ENCODE assay signal across 9 mouse cellular contexts in the genomic region with DNA sequence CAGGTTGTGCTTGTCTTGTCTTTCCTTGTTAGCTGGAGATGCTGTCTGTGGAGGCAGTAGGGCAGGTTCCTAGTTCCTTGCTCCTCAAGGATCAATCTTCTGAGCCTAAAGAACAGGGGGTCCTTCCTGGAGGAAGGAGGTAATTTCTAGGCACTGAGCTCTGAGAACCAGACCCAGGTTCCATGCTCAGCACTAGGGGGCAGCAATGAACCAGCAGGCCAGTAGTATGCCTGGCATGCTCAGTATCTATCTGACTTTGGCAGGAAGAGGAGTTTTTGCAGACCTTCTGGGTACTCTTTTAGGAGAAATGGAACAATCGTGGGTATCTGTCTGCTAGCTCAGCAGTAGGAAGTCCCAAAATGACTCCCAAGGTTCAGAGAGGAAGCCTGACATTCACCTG. TPM values are rescaled to one million over a fixed set of nuclear protein-coding genes. Genes with fewer than 3 reads are reported as not detected.
DNase-seq lines count a peak whose midpoint lies in the region; ATAC-seq lines count a peak whose summit lies in the region.
"Had no signal": no experiment of that assay in that cellular context is flagged by ENCODE, and none has a peak within 500 bp of the region (broad histone marks: within the 10 kb centered on the region; RNA-seq: fewer than 3 reads in every experiment).

No protein-coding gene starts in this region.

- peak; percentile 60; the same call in 1 of the 2 replicates for ATAC-seq in hindbrain, embryonic 13.5 days (ENCODE audit: low FRiP score)
- no peak for ATAC-seq in inflammation-experienced regulatory T-cells, adult 6 months

- H3K9me3 ChIP-seq in hindbrain, embryonic 13.5 days = no peaks in the 10 kb centered on the region
- H3K9me3 ChIP-seq: megakaryocyte, embryonic 14.5 days had no signal

- H3K9ac ChIP-seq in hindbrain, embryonic 13.5 days = no peak overlapping the region

- H3K4me3 ChIP-seq in hindbrain, embryonic 13.5 days = no peak overlapping the region
- H3K4me3 ChIP-seq: megakaryocyte, embryonic 14.5 days had no signal

- peaks cover 10% of the 10 kb centered on the region; the same call in 1 of the 2 replicates for H3K36me3 ChIP-seq in hindbrain, embryonic 13.5 days

- 13% methylated on average over 1 of the region's 1 CpGs for WGBS in hindbrain, embryonic 13.5 days

- peaks cover 18% of the 10 kb centered on the region for H3K4me1 ChIP-seq in hindbrain, embryonic 13.5 days (replicated peaks)

- no peaks in the 10 kb centered on the region for H3K27me3 ChIP-seq in hindbrain, embryonic 13.5 days
- H3K27me3 ChIP-seq: megakaryocyte, embryonic 14.5 days had no signal

- H3K4me2 ChIP-seq in hindbrain, embryonic 13.5 days = no peak overlapping the region

- H3K27ac ChIP-seq in hindbrain, embryonic 13.5 days = no peak overlapping the region

- peak; percentile 36 for DNase-seq in R1 (ENCODE audit: low read depth, low spot score)
- DNase-seq in cerebellum, adult 8-10 months = peak; percentile 48
- DNase-seq in frontal cortex, postnatal 10 days (ENCODE audit: low spot score in 2 of 2) = peak; percentile 46 to 77
- peak; percentile 69 to 78 for DNase-seq in layer of hippocampus, postnatal 36 days
- peak; percentile 89 for DNase-seq in lung, postnatal 36 days
- peak; percentile 75 for DNase-seq in right cerebral cortex, postnatal 25 days

RNA-seq across cellular contexts. Expression of a gene that starts 8.0 kb away (rescaled TPM):
- polyA plus RNA-seq in hindbrain, embryonic 13.5 days (2015; fragmentation: Nextera tagmentation; extraction: Ambion mirVana) = 2.5 and 2.6 TPM in 2 replicates
- 1 to 10 TPM; 5.6 to 8.0 TPM for total RNA-seq in layer of hippocampus, postnatal 36 days (2021)
- polyA plus RNA-seq in inflammation-experienced regulatory T-cells, adult 6 months (2017; shearing (Covaris generic)) = 1 to 10 TPM in 2 of 3 experiments, under 1 TPM in 1; 0.29 to 1.8 (median 1.7) TPM

RNA-seq across cellular contexts. Expression of a gene that starts 33.4 kb away (rescaled TPM):
- polyA plus RNA-seq in hindbrain, embryonic 13.5 days (2015; fragmentation: Nextera tagmentation; extraction: Ambion mirVana) = 54.9 and 59.1 TPM in 2 replicates
- total RNA-seq in layer of hippocampus, postnatal 36 days (2021) = 10 to 100 TPM; 42.4 to 47.1 TPM
- polyA plus RNA-seq in inflammation-experienced regulatory T-cells, adult 6 months (2017; shearing (Covaris generic)) = 10 to 100 TPM in 1 of 3 experiments, 1 to 10 TPM in 2; 5.4 to 10.7 (median 9.9) TPM

Comparison
In these comparisons a context has a peak if more than half of its experiments do, and no peak if none do; other contexts are left out.
1. DNase-seq: peak in every context shown above with its lines; median percentile 89 in lung, postnatal 36 days; 75 in right cerebral cortex, postnatal 25 days; 74 in layer of hippocampus, postnatal 36 days; 62 in frontal cortex, postnatal 10 days; 48 in cerebellum, adult 8-10 months; 36 in R1.